ENCODE assay signal across 9 mouse cellular contexts in genomic region chr17:27095690-27096089, GRCm38 (mm10). TPM values are rescaled to one million over a fixed set of nuclear protein-coding genes. Genes with fewer than 3 reads are reported as not detected.
DNase-seq lines count a peak whose midpoint lies in the region; ATAC-seq and TF ChIP-seq lines count a peak whose summit lies in the region.
"Had no signal": no experiment of that assay in that cellular context is flagged by ENCODE, and none has a peak within 500 bp of the region (broad histone marks: within the 10 kb centered on the region; RNA-seq: fewer than 3 reads in every experiment).

No protein-coding gene starts in this region.

- DNase-seq in embryo, embryonic 10.5 days (ENCODE audit: low spot score) = peak; percentile 63
- DNase-seq in neural tube, embryonic 11.5 days (ENCODE audit: low spot score) = peak; percentile 44
- DNase-seq in spleen, postnatal 36 days (ENCODE audit: low spot score in 2 of 2) = no peak
- no peak for DNase-seq in frontal cortex, postnatal 25 days (ENCODE audit: low spot score in 2 of 2)

- no peaks in the 10 kb centered on the region for H3K4me1 ChIP-seq in forebrain, embryonic 13.5 days
- H3K4me1 ChIP-seq in forebrain, embryonic 12.5 days = peaks cover 5% of the 10 kb centered on the region
- H3K4me1 ChIP-seq in ES-Bruce4 (ENCODE audit: control insufficient read depth, insufficient read depth, low read length) = peaks cover 2% of the 10 kb centered on the region
- 0 out of 2 replicates have a peak, but pooled peaks cover 3% of the 10 kb centered on the region for H3K4me1 ChIP-seq in kidney, embryonic 16.5 days (ENCODE audit: insufficient read depth, low read length)
- H3K4me1 ChIP-seq in neural tube, embryonic 11.5 days (ENCODE audit: control insufficient read depth, insufficient read depth, low read length) = no peaks in the 10 kb centered on the region
- H3K4me1 ChIP-seq: lung, embryonic 15.5 days had no signal

- no peaks in the 10 kb centered on the region for H3K9me3 ChIP-seq in forebrain, embryonic 13.5 days (replicated peaks)
- no peaks in the 10 kb centered on the region for H3K9me3 ChIP-seq in forebrain, embryonic 12.5 days
- no peaks in the 10 kb centered on the region for H3K9me3 ChIP-seq in ES-Bruce4 (replicated peaks; ENCODE audit: control insufficient read depth, insufficient read depth, low read length, poor library complexity, severe bottlenecking)
- no peaks in the 10 kb centered on the region for H3K9me3 ChIP-seq in kidney, embryonic 16.5 days (ENCODE audit: low read length)
- no peaks in the 10 kb centered on the region for H3K9me3 ChIP-seq in neural tube, embryonic 11.5 days (ENCODE audit: control insufficient read depth, low read length)
- H3K9me3 ChIP-seq: lung, embryonic 15.5 days had no signal

- no peak for TF ChIP-seq EP300 in ES-Bruce4 (IDR thresholded peaks at IDR 0.05; ENCODE audit: insufficient read depth, low read depth, low read length)

- TF ChIP-seq CTCF in ES-Bruce4 (IDR thresholded peaks at IDR 0.05; ENCODE audit: low read depth, low read length) = peak; percentile 57

- ATAC-seq in forebrain, embryonic 13.5 days = 0 out of 2 replicates have a peak, but pooled peaks have one; percentile 8
- no peak for ATAC-seq in forebrain, embryonic 12.5 days (ENCODE audit: low FRiP score)
- 0 out of 2 replicates have a peak, but pooled peaks have one; percentile 14 for ATAC-seq in kidney, embryonic 16.5 days (ENCODE audit: low FRiP score, low TSS enrichment)
- ATAC-seq in neural tube, embryonic 11.5 days (ENCODE audit: insufficient read depth, low FRiP score, low TSS enrichment) = no peak

- no peak for TF ChIP-seq POLR2A in ES-Bruce4 (IDR thresholded peaks at IDR 0.05; ENCODE audit: insufficient read depth, low read length)

- H3K27me3 ChIP-seq in forebrain, embryonic 13.5 days = no peaks in the 10 kb centered on the region
- H3K27me3 ChIP-seq in forebrain, embryonic 12.5 days = no peaks in the 10 kb centered on the region
- H3K27me3 ChIP-seq in ES-Bruce4 (ENCODE audit: control insufficient read depth, insufficient read depth, low read length, poor library complexity, severe bottlenecking) = no peaks in the 10 kb centered on the region
- H3K27me3 ChIP-seq in kidney, embryonic 16.5 days (ENCODE audit: insufficient read depth, low read length) = no peaks in the 10 kb centered on the region
- no peaks in the 10 kb centered on the region for H3K27me3 ChIP-seq in neural tube, embryonic 11.5 days (ENCODE audit: control insufficient read depth, insufficient read depth, low read length)
- H3K27me3 ChIP-seq: lung, embryonic 15.5 days had no signal

- H3K27ac ChIP-seq in forebrain, embryonic 13.5 days = no peak overlapping the region
- no peak overlapping the region for H3K27ac ChIP-seq in forebrain, embryonic 12.5 days
- no peak overlapping the region for H3K27ac ChIP-seq in ES-Bruce4 (ENCODE audit: insufficient read depth, low read length)
- no peak overlapping the region for H3K27ac ChIP-seq in kidney, embryonic 16.5 days (ENCODE audit: low read length)
- no peak overlapping the region for H3K27ac ChIP-seq in neural tube, embryonic 11.5 days (ENCODE audit: low read depth, low read length)
- H3K27ac ChIP-seq: lung, embryonic 15.5 days had no signal

- no peak overlapping the region for H3K9ac ChIP-seq in forebrain, embryonic 13.5 days
- no peak overlapping the region for H3K9ac ChIP-seq in forebrain, embryonic 12.5 days
- no peak overlapping the region for H3K9ac ChIP-seq in ES-Bruce4 (ENCODE audit: low read depth, poor library complexity, severe bottlenecking)
- H3K9ac ChIP-seq in kidney, embryonic 16.5 days (replicated peaks; ENCODE audit: low read length) = no peak overlapping the region
- H3K9ac ChIP-seq in neural tube, embryonic 11.5 days (ENCODE audit: low read length) = no peak overlapping the region
- H3K9ac ChIP-seq: lung, embryonic 15.5 days had no signal

- H3K4me3 ChIP-seq in forebrain, embryonic 13.5 days = no peak overlapping the region
- H3K4me3 ChIP-seq in forebrain, embryonic 12.5 days (replicated peaks) = no peak overlapping the region
- no peak overlapping the region for H3K4me3 ChIP-seq in ES-Bruce4 (ENCODE audit: low read depth, low read length)
- no peak overlapping the region for H3K4me3 ChIP-seq in kidney, embryonic 16.5 days (ENCODE audit: low read length)
- no peak overlapping the region for H3K4me3 ChIP-seq in neural tube, embryonic 11.5 days (ENCODE audit: low read depth, low read length)
- H3K4me3 ChIP-seq: lung, embryonic 15.5 days had no signal

- 30% methylated on average over 13 of the region's 13 CpGs for WGBS in forebrain, embryonic 13.5 days
- WGBS in forebrain, embryonic 12.5 days = 30% methylated on average over 12 of the region's 13 CpGs
- 37% methylated on average over 13 of the region's 13 CpGs for WGBS in kidney, embryonic 16.5 days
- WGBS in neural tube, embryonic 11.5 days = 43% methylated on average over 13 of the region's 13 CpGs

- H3K36me3 ChIP-seq in forebrain, embryonic 13.5 days (ENCODE audit: poor library complexity, severe bottlenecking) = no peaks in the 10 kb centered on the region
- no peaks in the 10 kb centered on the region for H3K36me3 ChIP-seq in forebrain, embryonic 12.5 days (replicated peaks)
- no peaks in the 10 kb centered on the region for H3K36me3 ChIP-seq in ES-Bruce4 (ENCODE audit: control insufficient read depth, insufficient read depth, low read length, poor library complexity, severe bottlenecking)
- peaks cover 12% of the 10 kb centered on the region for H3K36me3 ChIP-seq in kidney, embryonic 16.5 days (ENCODE audit: insufficient read depth, low read length)
- no peaks in the 10 kb centered on the region for H3K36me3 ChIP-seq in neural tube, embryonic 11.5 days (ENCODE audit: control insufficient read depth, insufficient read depth, low read length)
- H3K36me3 ChIP-seq: lung, embryonic 15.5 days had no signal

- H3K4me2 ChIP-seq in forebrain, embryonic 13.5 days = no peak overlapping the region
- no peak overlapping the region for H3K4me2 ChIP-seq in forebrain, embryonic 12.5 days
- no peak overlapping the region for H3K4me2 ChIP-seq in kidney, embryonic 16.5 days (replicated peaks; ENCODE audit: low read depth, low read length)
- no peak overlapping the region for H3K4me2 ChIP-seq in neural tube, embryonic 11.5 days (ENCODE audit: low read depth)
- H3K4me2 ChIP-seq: lung, embryonic 15.5 days had no signal

RNA-seq across cellular contexts. Expression of gene Uqcc2, which starts 38.0 kb away (rescaled TPM):
- polyA plus RNA-seq in forebrain, embryonic 13.5 days (2015; fragmentation: Nextera tagmentation; extraction: Ambion mirVana) = 310 and 318 TPM in 2 replicates
- polyA plus RNA-seq in forebrain, embryonic 12.5 days (2016; fragmentation: Nextera tagmentation; extraction: Ambion mirVana) = 274 and 306 TPM in 2 replicates
- polyA plus RNA-seq in ES-Bruce4 (2011; ENCODE audit: insufficient read depth, insufficient read length, low read depth, missing spikeins) = 138 and 155 TPM in 2 replicates
- polyA plus RNA-seq in kidney, embryonic 16.5 days (2015; fragmentation: Nextera tagmentation; extraction: Ambion mirVana) = 266 TPM in 2 replicates
- polyA plus RNA-seq in neural tube, embryonic 11.5 days (2014; fragmentation: Nextera tagmentation; extraction: Ambion mirVana) = 345 and 346 TPM in 2 replicates

RNA-seq across cellular contexts. Expression of gene Itpr3, which starts 38.6 kb away (rescaled TPM):
- 0.41 and 0.52 TPM in 2 replicates for polyA plus RNA-seq in forebrain, embryonic 13.5 days (2015; fragmentation: Nextera tagmentation; extraction: Ambion mirVana)
- 1.6 and 3.3 TPM in 2 replicates for polyA plus RNA-seq in forebrain, embryonic 12.5 days (2016; fragmentation: Nextera tagmentation; extraction: Ambion mirVana)
- 17.2 and 21.9 TPM in 2 replicates for polyA plus RNA-seq in ES-Bruce4 (2011; ENCODE audit: insufficient read depth, insufficient read length, low read depth, missing spikeins)
- polyA plus RNA-seq in kidney, embryonic 16.5 days (2015; fragmentation: Nextera tagmentation; extraction: Ambion mirVana) = 9.3 and 9.6 TPM in 2 replicates
- 1.2 and 1.4 TPM in 2 replicates for polyA plus RNA-seq in neural tube, embryonic 11.5 days (2014; fragmentation: Nextera tagmentation; extraction: Ambion mirVana)

Comparison
In these comparisons a context has a peak if more than half of its experiments do, and no peak if none do; other contexts are left out.
1. ATAC-seq: peak in forebrain, embryonic 13.5 days (single experiment) and kidney, embryonic 16.5 days (single experiment); none in forebrain, embryonic 12.5 days (single experiment) and neural tube, embryonic 11.5 days (single experiment).
2. DNase-seq: peak in embryo, embryonic 10.5 days (single experiment) and neural tube, embryonic 11.5 days (single experiment); none in spleen, postnatal 36 days (0 of 2) and frontal cortex, postnatal 25 days (0 of 2).